Mouse (Mus musculus) c-Kit-positive CD71-positive TER-119-positive erythroid progenitor cells, embryonic 14.5 days (primary cell): ENCODE measurements around the gene Mtx2.

Experiments
- DNase-seq: peaks from one replicate; pipeline ENCODE4 v3.0.0-alpha.2; 2013; ENCODE audit warnings: low spot score

Mtx2 gene

DNA sequence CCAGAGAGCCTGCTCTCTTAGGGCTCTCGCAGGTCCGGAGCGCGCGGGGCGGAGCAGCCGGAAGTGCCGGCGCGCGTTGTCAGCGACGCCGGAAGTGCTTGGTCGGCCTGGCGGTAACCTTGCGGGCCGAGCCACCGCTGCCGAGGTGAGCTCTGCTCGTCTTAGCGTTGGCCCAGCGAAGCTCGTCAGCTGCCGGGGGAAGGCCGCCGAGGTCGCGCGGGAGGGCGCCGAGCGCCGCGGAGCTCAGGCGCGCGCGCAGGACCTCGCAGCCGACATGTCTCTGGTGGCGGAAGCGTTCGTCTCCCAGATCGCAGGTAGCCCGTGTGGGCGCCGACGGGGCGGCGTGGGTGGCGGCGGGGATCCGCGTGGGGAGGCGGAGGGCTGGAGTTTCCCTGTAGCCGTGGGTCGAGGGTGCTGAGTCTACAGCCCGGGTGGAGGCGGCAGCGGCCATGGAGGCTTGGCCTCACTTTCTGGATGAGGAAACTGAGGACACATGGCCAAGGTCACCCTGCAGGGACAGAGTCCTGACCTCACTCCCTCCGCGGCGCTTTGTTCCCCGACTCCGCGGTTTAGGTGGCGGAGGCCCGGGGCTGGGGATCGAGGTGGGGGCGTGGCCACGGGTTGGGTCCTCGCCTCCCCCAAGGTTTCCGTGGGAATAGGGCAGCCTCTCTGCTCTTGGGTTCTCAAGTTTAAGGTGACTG is at the start of gene Mtx2:
Gene Mtx2, plus strand, starts transcription at position 74 of the 701 bp plus-strand sequence.
- peak; percentile 70 for DNase-seq

DNA sequence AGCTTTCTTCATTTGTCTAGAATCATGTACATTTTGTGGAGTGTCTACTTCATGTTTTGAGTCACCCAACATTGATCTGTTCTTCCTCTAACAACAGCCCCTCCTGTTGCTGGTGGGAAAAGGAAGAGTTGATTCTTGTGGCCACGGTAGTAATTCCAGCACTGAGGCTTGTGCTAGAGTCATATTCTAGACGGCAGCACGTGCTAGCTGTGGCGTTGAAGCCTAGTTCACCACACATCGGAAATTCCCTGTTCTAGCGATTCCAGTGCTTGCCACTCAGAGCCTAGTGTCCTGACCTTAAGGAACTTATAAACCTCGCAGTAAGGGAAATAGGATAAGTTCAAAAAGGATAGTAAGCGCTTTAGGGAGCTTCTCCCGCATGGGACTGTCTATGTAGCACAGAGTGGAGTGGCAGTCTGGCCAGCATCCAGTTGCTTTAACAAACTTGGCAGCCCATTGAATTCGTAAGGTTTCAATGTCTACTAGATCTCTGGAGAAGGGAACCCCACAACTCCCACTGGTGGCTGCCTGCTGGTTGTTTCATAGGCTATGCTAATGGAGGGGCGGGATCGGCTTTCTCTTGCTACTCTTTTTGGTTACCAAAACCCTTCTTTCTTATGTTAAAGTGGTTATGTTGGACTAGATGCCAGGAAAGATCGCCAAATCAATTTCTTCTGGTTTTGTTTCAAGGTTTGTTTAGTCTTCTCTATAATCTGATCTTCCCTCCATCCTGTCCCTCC is 47.9 kb upstream of the Mtx2 start:
- no peak for DNase-seq

DNA sequence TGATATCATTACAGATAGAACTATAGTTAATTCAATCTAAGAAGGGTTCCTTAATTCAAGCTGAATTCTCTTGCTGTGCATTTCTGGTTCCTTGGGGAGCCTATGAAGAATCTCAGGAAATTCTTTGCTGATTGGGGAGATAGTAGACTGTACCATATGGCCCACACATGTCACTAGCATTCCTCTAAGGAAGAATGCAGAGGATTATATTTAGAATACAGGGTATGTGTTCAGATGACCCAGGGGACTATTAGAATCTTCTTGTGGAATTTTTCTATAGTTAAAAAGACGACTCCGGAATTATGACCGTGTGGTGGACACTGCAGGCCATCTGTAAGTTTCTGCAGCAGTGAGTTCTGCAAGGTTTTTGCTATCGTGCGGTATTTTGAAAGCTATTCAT is 44.2 kb upstream of the Mtx2 start:
- DNase-seq, result no peak

- DNase-seq, result no peak
Measured at GRCm38 (mm10) chr2:74795531-74795930, 30.1 kb upstream of the Mtx2 start.

GRCm38 (mm10) chr2:74808431-74808830 is 17.2 kb upstream of the Mtx2 start:
- no peak for DNase-seq

GRCm38 (mm10) chr2:74822654-74823053 is 2.9 kb upstream of the Mtx2 start:
- DNase-seq, result no peak

DNA sequence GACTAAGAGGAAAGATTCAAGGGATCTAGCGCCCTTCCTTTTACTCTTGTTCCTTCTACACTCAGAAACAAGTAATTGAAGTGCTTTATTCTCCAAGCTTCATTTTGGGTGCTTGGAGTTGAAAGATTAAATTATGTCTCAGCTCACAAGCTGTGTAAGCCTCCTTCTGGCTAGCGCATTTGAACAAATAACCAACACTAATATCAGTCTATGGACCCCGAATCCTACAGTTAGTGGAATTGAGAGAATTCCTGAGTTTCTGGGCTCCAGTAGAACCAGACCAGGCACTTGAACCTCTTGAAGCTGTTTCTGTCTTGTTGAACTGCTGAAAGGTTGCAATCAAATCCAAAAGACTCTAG is 253 bp upstream of the Mtx2 start:
- DNase-seq, result no peak

GRCm38 (mm10) chr2:74846992-74847391 is 21.4 kb downstream of the Mtx2 start:
- DNase-seq, result peak; percentile 40

DNA sequence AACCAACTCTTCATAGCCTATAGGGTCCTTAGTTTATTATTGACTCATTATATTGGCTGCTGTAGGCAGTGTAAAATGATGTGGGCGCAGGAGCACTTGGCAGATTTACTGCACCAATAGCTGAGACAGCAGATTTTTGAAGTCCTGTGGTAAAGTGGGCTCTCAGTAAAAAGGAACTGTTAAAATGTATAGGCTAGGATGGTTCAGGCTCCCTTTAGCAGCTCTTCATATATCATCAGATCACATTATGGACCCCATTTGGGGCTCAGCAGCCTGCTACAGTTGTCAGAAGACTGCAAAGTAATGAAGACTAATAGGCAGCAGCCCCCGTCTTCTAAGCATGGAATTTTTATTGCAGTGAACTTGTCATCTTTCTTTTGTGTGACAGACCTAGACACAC is 21.9 kb downstream of the Mtx2 start:
- no peak for DNase-seq

GRCm38 (mm10) chr2:74850036-74850435 is 24.4 kb downstream of the Mtx2 start:
- DNase-seq, result no peak

DNA sequence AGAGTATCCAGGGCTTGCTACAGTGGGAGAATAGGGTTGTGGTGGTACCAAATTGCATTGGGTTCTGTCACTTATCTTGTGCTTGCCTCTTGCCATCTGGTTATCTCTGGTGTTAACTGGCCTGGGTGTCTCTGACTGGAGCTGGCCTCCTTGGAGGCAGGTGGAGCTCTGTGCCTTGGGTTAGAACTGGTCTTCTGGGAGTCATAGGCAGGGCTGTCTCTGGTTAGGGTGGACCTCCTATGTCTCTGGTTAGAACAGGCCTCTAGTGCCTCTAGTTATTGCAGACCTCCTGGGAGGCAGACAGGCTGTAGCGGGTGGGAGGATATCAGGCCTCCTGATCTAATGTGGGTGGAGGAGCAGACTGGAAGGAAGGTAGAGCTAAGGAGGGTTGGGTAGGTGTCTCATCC is 36.5 kb downstream of the Mtx2 start:
- DNase-seq, result peak; percentile 71

DNA sequence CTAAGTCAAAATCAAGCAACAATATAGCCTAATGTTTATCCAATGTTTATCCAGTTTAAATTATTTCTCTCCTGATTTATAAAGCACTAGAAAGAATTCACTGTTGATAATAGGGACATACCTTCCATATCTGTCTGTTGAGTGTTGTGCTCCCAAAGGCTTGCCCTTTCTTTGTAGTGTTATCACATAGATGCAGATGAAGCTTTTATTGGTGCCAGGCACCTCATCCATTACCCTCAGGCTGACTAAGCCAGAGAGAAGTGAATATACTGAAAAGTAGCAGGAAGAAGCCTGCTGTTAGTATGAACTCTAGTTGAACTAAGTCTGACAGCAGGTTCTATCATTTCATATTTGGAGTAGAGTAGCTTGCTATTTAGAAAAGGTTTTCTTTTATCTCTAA is 39.8 kb downstream of the Mtx2 start:
- DNase-seq, result peak; percentile 41

GRCm38 (mm10) chr2:74874043-74874442 is 48.4 kb downstream of the Mtx2 start:
- DNase-seq, result peak; percentile 47

GRCm38 (mm10) chr2:74884357-74884756 is 58.8 kb downstream of the Mtx2 start:
- no peak for DNase-seq

DNA sequence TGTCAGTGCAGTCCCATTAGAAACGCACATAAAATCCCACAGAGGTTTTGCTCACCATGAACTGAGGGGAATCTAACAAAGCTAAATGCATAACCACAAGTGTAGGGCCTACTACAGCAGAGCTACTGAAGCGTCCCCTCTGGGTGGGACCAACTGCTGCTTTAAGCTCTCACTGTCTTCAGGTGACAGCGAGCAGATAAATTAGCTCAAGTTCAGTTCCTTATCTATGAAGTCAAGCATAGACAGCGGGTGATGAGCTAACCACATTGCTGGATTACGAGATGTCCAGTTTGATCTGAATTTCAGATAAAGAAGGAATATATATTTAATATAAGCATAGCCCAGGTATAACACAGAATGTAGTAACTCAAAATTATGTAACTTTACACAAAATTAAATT is 66.3 kb downstream of the Mtx2 start:
- DNase-seq, result no peak

GRCm38 (mm10) chr2:74892881-74893615 is 67.4 kb downstream of the Mtx2 start:
- no peak for DNase-seq

DNA sequence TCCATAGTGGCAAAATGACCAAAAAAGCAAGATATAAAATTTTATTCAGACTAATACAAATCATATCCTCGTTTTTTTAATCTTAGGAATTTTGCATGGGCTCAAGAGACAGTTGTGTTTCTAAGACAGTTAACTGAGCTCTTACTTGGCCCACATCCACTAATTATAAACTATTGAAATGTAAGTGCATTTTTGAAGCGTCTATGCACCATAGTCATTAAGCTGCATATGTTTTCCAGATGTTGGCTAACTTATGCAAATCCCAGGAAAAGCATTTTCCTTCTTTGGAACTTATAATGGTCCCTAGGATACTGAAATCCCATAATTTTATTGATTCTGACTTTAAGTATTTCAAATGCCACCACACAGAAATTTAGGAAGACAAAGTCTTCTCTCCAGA is 68.5 kb downstream of the Mtx2 start:
- DNase-seq, result no peak

DNA sequence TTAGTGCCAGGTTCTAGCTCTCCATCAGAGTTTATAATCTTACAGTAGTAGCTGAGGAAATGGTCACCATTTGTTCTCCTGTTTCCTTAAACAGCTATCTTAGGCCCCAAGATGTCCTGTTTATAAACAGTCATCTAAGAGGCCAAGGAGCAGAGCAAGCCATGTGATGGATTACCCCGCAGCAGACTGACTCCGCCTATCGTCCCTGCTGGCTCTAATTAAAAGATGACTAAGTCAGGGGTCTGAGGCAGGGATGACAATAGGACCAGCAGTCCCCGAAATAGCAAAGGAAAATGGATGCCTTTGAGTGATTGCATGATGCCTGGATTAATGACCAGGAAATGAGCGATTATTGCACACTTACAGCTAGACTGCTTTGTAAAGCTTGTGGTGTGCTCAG is 74.4 kb downstream of the Mtx2 start:
- DNase-seq, result no peak

DNA sequence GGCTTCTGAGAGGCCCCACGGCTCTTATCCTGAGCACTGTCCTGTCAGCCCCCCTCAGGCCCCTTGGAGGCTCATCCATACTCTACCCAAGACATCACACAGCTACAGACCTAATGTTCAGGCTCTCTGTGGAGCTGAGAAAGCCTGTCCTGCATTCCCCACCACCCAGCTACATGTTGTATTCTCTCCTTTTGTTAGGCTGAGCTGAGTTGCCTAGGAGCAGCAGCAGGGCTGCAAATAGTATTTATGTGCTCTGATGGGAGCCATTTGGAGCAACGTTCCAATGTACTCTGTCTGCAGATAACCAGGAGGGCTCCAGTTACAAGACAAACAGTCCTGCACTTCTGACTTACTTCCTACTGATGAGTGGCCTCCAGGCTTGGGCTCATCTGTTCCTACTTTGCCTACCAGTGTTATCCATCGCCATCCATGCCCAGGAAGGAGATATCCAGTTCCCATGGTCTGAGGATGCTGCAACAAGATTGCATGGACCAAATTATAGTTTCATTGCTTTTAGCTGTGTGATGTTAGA is 76.2 kb downstream of the Mtx2 start:
- DNase-seq, result no peak

- DNase-seq, result no peak
Measured at GRCm38 (mm10) chr2:74907368-74908291, 82.0 kb downstream of the Mtx2 start.

- no peak for DNase-seq
Measured at GRCm38 (mm10) chr2:74912031-74912430, 86.4 kb downstream of the Mtx2 start.
